Mouse (Mus musculus) heart, adult 2 months (tissue): ENCODE results near the gene Rassf5. TPM values are rescaled to one million over a fixed set of nuclear protein-coding genes. Genes with fewer than 3 reads are reported as not detected.
"Not testable (repeated sequence)": the region's sequence is repeated elsewhere in the genome, so short reads cannot be mapped to it uniquely, and the experiment has no call there.

Source experiments
- DNase-seq, 2 experiments: peaks; one replicate each; pipeline ENCODE4 v3.0.0; 2021
- H3K27ac ChIP-seq: fragments of 200-600 bp; 2 replicates; pipeline ENCODE4 v1.8.1; 2022
- H3K27me3 ChIP-seq: fragments of 200-500 bp; 2 replicates; pipeline ENCODE4 v1.6.1; 2012; ENCODE audit warnings: mild to moderate bottlenecking, low read length, inconsistent platforms, mixed read lengths; ENCODE audit not compliant: control insufficient read depth, insufficient read depth
- H3K36me3 ChIP-seq: fragments of 200-500 bp; 2 replicates; pipeline ENCODE4 v1.6.1; 2012; ENCODE audit warnings: low read length, inconsistent platforms; ENCODE audit not compliant: control insufficient read depth, insufficient read depth
- H3K4me1 ChIP-seq: fragments of 200-500 bp; 2 replicates; pipeline ENCODE4 v1.6.1; 2011; ENCODE audit warnings: low read length; ENCODE audit not compliant: control insufficient read depth, insufficient read depth
- H3K4me3 ChIP-seq: fragments of 200-600 bp; 2 replicates; pipeline ENCODE4 v1.8.1; 2022
- H3K79me2 ChIP-seq: fragments of 200-500 bp; replicated peaks from 2 replicates; pipeline ENCODE4 v1.6.1; 2012; ENCODE audit warnings: mild to moderate bottlenecking, inconsistent platforms, low read length, moderate library complexity, mixed read lengths; ENCODE audit not compliant: control insufficient read depth, insufficient read depth
- H3K9ac ChIP-seq: fragments of 200-500 bp; 2 replicates; pipeline ENCODE4 v1.6.1; 2012; ENCODE audit warnings: low read depth, mild to moderate bottlenecking, control low read depth, inconsistent platforms, low read length, mixed read lengths
- CTCF ChIP-seq: fragments of 200-600 bp; IDR thresholded peaks from 2 replicates; pipeline ENCODE4 v1.8.1; 2022; ENCODE audit warnings: antibody characterized with exemption, mild to moderate bottlenecking, moderate library complexity
- EP300 ChIP-seq: fragments of 200-500 bp; IDR thresholded peaks from 2 replicates; pipeline ENCODE4 v1.6.1; 2011; ENCODE audit warnings: low read depth, low read length, control low read depth; ENCODE audit not compliant: insufficient read depth
- POLR2A ChIP-seq: fragments of 200-500 bp; IDR thresholded peaks from 2 replicates; pipeline ENCODE4 v1.6.1; 2011; ENCODE audit warnings: mild to moderate bottlenecking, low read depth, low read length, control low read depth; ENCODE audit not compliant: insufficient read depth
- WGBS: fragments of 180-500 bp; shearing (Covaris S2); methylation state at CpG from one replicate; pipeline ENCODE4 v1.1.7; 2018; 5-methylcytosine and 5-hydroxymethylcytosine counted together
- intact Hi-C: fragments of 180-260 bp; cut with DNase I; formaldehyde crosslinking; loops from one replicate; pipeline ENCODE4 v1.15.1; 2025
- polyA plus RNA-seq: library from polyadenylated mRNA; depleted of rRNA; stranded (reverse); fragments of >200 nt; gene quantifications from 2 replicates; pipeline ENCODE4 v1.2.3, GENCODE M21; 2012
- total RNA-seq, 2 experiments: library from RNA; stranded (reverse); gene quantifications; 2 replicates each; pipeline ENCODE4 v1.2.3; 2021

Rassf5 gene
- total and polyA plus RNA-seq, 3 experiments, result 1.7 to 2.3 (median 2.0) TPM

DNA sequence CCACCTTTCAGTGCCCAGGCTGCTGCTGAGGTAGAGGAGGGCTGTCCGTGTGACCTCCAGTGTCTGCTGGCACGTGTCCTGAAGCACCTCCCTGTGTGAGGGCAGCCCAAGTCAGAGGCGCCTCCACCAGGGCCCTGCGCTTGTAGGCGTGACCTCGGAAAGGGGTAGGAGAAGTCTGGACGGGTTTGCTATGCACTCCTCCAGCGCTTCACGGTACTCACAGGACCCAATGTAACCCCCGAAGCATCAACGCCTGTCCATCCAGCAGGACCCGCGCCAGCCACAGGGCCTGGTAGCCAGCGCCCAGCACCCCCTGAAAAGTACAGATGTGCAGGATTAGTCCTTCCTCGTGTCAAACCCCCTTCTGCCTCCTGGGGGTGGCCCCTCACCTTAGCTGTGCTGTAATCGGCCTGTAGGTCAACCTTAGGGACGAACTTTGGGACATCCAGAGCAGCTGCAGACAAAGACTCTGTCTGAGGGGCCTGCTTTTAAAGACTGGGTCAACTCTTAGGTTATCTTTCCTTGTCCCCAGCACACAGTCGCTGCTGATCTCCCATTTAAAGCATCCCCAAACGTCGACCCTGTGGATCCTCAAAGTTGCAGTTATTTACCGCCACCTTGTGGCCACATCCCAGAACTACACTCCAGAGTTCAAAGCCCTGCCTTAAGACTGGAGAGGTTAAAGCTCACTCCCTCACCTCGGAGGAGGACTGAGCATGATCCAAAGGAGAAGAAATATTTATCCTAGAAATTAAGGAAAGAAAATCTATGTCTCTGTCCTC is 24.9 kb upstream of the Rassf5 start:
- no peak overlapping the region for H3K9ac ChIP-seq

GRCm38 (mm10) chr1:131268776-131269175 is 23.7 kb upstream of the Rassf5 start:
- no peak overlapping the region for H3K27ac ChIP-seq
- no peaks in the 10 kb centered on the region for H3K36me3 ChIP-seq
- intact Hi-C loops, result no loop called here
- H3K4me1 ChIP-seq, result no peaks in the 10 kb centered on the region
- H3K79me2 ChIP-seq, result no peaks in the 10 kb centered on the region
- TF ChIP-seq POLR2A (no peak), EP300 (no peak), CTCF (no peak)
- no peak for DNase-seq
- no peak overlapping the region for H3K4me3 ChIP-seq
- WGBS, result 67% methylated on average over 10 of the region's 10 CpGs
- H3K27me3 ChIP-seq, result no peaks in the 10 kb centered on the region
- no peak overlapping the region for H3K9ac ChIP-seq

More for the DNA sequence above, 24.9 kb upstream of the Rassf5 start:
- Histone ChIP-seq H3K36me3 (no peaks in the 10 kb centered on the region), H3K79me2 (no peaks in the 10 kb centered on the region), H3K27me3 (no peaks in the 10 kb centered on the region), H3K4me1 (no peaks in the 10 kb centered on the region), H3K4me3 (no peak overlapping the region), H3K27ac (no peak overlapping the region)
- DNase-seq, result peak; percentile 52 to 69
- TF ChIP-seq EP300 (0 out of 2 replicates have a peak, but pooled peaks have one; percentile 54), POLR2A (no peak), CTCF (peak; percentile 97)
- intact Hi-C loops, result loop anchor here (2.0 to 10.0 kb wide), 2 partner anchors 89 to 395 kb away; no protein-coding TSS in a partner anchor
- 47% methylated on average over 22 of the region's 22 CpGs for WGBS

GRCm38 (mm10) chr1:131263905-131264304 is 18.8 kb upstream of the Rassf5 start:
- intact Hi-C loops, result loop anchor here (5.0 kb wide), 2 partner anchors 387 to 717 kb away; no protein-coding TSS in a partner anchor
- H3K4me1 ChIP-seq, result no peaks in the 10 kb centered on the region
- WGBS, result 80% methylated on average over 12 of the region's 12 CpGs
- H3K27ac ChIP-seq, result no peak overlapping the region
- TF ChIP-seq POLR2A (no peak), CTCF (no peak), EP300 (no peak)
- no peaks in the 10 kb centered on the region for H3K79me2 ChIP-seq
- H3K27me3 ChIP-seq, result no peaks in the 10 kb centered on the region
- H3K4me3 ChIP-seq, result no peak overlapping the region
- no peaks in the 10 kb centered on the region for H3K36me3 ChIP-seq
- H3K9ac ChIP-seq, result no peak overlapping the region
- no peak for DNase-seq

DNA sequence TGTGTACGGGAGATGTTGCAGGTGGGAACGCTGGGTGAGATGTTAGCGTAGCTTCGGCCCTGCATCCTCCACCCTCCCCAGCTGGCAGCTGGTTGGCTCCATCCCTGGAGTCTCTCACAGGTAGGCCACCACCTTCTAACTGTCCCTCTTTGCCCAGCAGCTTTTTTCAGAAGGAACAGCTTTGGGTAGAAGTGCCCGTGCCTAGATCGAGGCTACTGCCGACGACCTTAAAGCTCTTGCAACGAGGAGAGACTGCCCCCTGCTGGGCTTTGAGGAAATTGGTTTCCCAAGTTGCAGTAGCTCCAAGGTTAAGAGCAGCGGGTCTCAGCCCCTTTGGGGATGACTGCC is 15.2 kb upstream of the Rassf5 start:
- DNase-seq, result peak; percentile 52 to 75
- WGBS, result 35% methylated on average over 10 of the region's 10 CpGs
- no peaks in the 10 kb centered on the region for H3K79me2 ChIP-seq
- no peaks in the 10 kb centered on the region for H3K4me1 ChIP-seq
- intact Hi-C loops, result loop anchor here (5.0 kb wide), 2 partner anchors 383 to 713 kb away; no protein-coding TSS in a partner anchor
- H3K27me3 ChIP-seq, result no peaks in the 10 kb centered on the region
- H3K4me3 ChIP-seq, result no peak overlapping the region
- H3K9ac ChIP-seq, result no peak overlapping the region
- no peaks in the 10 kb centered on the region for H3K36me3 ChIP-seq
- H3K27ac ChIP-seq, result no peak overlapping the region
- TF ChIP-seq CTCF (peak; percentile 94), POLR2A (no peak)

DNA sequence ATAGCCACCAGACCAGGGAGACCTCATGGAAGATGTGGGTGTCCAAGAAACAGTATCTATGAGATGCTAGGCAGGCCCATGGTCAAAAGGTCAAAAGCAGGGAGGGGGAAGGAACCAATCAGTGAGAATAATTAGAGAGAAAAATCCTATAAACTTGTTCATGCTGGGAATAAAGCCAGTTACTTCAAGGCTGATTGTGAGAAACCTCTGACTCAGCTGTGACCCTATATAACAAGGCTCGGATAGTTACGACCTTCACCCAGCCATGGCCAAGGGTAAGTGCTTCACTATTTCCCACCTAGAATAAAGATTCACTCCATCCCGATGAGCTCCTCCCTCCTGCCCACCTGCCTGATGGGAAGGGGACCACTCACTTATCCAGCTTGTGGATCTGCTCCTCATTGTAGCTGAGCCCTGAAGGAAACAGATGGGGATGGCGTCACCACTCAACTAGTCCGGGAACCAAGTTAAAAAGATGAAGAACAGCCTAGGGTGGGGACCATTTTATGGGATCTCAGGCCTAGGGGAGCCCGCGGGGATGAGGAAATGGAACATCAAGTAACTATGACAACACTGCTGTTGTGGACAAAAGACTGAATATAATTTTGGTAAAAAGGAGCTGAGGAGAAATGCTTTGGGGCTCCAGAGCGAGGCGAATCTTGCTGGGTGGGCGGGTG is 14.7 kb upstream of the Rassf5 start:
- no peak for DNase-seq
- Histone ChIP-seq H3K4me1 (no peaks in the 10 kb centered on the region), H3K9ac (no peak overlapping the region), H3K79me2 (no peaks in the 10 kb centered on the region), H3K27me3 (no peaks in the 10 kb centered on the region), H3K4me3 (no peak overlapping the region), H3K27ac (no peak overlapping the region), H3K36me3 (no peaks in the 10 kb centered on the region)
- intact Hi-C loops, result loop anchor here (5.0 kb wide), 2 partner anchors 382 to 712 kb away; no protein-coding TSS in a partner anchor
- WGBS, result 58% methylated on average over 10 of the region's 10 CpGs
- TF ChIP-seq CTCF (no peak), EP300 (no peak), POLR2A (no peak)

DNA sequence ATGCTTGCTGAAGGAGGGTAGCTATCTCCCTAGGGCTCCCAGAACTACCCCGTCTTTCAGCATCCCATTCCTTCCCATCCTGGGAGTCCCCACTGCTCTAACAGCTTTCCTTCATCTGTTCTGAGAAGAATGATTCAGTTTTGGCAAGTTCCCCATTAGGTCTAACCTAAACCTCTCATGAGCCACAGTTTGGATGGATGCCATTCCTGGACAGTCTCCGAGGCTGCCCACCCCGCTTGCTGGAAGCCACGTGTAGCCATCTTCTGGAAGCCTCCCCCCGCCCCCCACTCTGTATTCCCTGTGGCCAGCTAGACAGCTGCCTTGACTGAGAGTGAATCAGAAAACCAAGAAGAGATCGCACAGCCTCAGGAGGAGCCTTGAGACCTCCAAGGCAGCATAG is 12.2 kb upstream of the Rassf5 start:
- Histone ChIP-seq H3K27ac (no peak overlapping the region), H3K4me3 (no peak overlapping the region), H3K36me3 (no peaks in the 10 kb centered on the region), H3K4me1 (no peaks in the 10 kb centered on the region; the same call in 1 of the 2 replicates), H3K27me3 (no peaks in the 10 kb centered on the region), H3K79me2 (no peaks in the 10 kb centered on the region), H3K9ac (no peak overlapping the region)
- intact Hi-C loops, result no loop called here
- 82% methylated on average over 6 of the region's 6 CpGs for WGBS
- TF ChIP-seq CTCF, result no peak
- no peak for TF ChIP-seq POLR2A
- TF ChIP-seq EP300, result no peak
- DNase-seq, result no peak

DNA sequence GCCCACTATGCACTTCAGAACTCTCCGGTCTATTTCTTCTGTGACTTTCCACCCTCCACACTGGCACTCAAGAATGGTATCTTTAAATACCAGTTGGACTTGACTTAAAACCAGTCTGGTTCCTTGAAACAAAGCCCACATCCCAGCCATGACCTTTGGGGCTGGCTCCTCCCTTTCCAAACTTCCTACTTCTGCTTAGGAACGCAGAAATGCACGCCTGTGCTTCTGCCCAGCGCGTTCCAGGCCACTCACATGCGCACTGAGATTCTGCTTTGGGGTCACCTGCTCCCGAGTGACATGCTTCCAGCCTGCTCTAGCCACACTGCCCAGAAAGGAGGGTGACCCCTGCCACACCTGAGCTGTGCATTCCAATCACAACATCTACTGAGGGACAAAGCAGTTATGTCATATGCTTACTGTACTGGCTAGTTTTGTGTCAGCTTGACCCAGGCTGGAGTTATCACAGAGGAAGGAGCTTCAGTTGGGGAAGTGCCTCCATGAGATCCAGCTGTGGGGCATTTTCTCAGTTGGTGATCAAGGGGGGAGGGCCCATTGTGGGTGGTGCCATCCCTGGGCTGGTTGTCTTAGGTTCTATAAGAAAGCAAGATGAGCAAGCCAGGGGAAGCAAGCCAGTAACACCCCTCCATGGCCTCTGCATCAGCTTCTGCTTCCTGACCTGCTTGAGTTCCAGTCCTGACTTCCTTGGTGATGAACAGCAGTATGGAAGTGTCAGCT is 7.6 kb upstream of the Rassf5 start:
- peak in 1 of 2 experiments; percentile 28 for DNase-seq
- H3K4me1 ChIP-seq, H3K79me2 ChIP-seq, H3K27ac ChIP-seq, H3K4me3 ChIP-seq, intact Hi-C loops, H3K27me3 ChIP-seq, H3K36me3 ChIP-seq, H3K9ac ChIP-seq: not testable (repeated sequence)
- 54% methylated on average over 7 of the region's 7 CpGs for WGBS
